Mouse (Mus musculus) B cell, adult (primary cell): ENCODE measurements around the gene Frat1. TPM values are rescaled to one million over a fixed set of nuclear protein-coding genes. Genes with fewer than 3 reads are reported as not detected.

Source experiments
- total RNA-seq: library from RNA; stranded (reverse); gene quantifications from 4 replicates; pipeline ENCODE4 v1.2.4, GENCODE M21; 2023; ENCODE audit not compliant: inconsistent age

The Frat1 gene
- 33.1 to 39.4 TPM (median 36.8 TPM) in 4 replicates for total RNA-seq

DNA sequence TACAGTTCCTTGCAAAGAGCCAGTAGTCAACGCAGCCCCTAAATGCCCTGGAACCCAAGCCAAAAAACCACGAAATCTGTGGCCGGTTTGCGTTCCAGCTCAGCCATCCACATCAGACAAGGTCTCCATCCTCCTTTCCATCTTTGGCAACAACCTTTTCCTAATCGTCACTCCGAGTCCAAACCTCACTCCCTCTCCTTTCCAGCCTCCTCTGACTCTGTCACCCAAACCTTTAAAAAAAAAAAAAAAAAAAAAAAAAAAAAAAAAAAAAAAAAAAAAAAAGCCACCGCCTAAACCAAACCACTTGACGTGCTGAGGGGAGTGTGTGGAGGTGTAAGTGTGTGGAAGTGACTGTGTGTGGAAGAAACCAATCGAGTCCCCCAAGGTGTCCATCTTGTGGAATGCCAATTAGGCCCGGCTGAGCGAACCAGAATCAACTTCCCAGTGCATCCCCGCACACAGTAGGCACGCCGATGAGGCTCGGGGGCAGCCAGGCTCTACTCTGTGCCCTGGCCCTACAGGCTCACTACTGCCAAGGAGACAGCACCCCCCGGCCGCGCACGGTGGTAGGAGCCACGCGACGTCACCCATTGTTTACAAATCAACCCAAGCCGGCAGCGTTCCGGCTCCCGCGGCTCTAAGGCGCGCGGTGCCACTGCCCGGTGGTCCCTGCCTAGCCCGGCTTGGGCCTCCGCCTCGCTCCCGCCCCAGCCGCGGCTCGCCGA is at the start of gene Frat1:
TSS of gene Frat1 (plus strand) at position 590 of the 725 bp plus-strand sequence.

DNA sequence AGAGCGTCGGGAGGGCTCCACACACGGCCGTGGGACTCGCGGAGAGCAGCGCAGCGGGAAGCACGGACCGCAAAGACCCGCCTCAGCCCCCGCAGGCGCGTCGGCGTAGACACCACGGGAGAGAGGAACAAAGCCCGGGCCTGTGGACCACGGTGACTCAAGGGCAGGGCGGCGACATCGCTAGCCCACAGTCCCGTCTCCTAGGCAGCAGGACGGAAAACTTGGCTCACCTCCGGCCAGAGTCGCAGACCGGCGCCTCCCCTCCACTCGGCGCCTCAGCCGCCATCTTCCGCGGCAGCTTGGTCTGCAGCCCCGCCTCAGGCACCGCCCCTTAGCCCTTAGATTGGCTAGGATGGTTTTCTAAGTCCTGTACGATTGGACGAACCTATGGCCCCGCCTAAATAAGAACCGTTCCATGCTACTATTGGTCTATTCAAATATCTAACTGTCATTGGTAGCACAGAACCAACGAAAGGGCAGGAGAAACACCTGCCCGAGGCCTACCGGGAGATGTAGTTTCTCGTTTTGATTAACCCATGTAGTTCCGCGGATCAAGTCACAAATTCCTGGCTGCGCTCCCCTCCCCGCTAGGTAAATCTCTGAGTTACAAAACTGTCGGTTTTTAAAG is 27.9 kb upstream of the Frat1 start, which contains the start of gene Arhgap19:
TSS of gene Arhgap19 (minus strand) at position 306 of the 628 bp plus-strand sequence.

DNA sequence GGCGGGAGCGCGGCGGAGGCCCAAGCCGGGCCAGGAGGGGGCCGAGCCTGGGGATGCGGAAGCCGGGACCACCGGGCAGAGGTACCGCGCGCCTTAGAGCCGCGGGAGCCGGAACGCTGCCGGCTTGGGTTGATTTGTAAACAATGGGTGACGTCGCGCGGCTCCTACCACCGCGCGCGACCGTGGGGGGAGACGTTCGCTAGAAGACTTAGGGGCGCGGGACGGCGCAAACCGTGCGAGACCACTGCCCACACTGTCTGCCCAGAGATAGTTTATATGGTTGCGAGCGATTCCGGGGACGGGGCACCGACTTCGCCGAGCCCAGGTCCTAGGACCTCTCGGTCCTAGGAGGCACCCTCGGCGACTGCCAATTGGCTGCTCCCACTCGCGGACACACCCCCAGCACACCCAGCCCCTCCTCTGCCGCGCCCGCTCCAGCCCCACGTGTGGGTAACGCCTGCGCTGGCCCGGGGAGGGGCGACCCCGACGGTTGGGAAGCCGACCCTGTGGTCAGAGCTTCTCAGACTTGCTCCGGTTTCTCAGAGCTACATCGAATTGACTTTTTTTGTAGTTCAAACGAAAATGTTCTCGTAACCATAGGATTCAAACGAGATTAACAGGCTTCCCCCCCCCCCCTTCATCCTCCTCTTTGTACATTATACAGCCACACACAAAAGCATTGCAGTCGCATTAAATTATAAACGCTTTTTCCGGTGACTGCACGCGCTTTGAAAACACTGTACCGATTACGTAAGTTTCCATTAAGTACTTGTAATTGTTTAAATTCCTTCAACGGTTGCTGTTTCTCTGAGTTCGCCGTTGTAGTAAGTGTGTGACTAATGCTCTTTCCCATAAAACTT is 18.5 kb downstream of the Frat1 start, which contains the start of gene Frat2:
TSS of gene Frat2 (minus strand) at position 141 of the 860 bp plus-strand sequence.

Other genes with a start within 250 kb of the Frat1 start
- gene Gm340, start 247.6 kb upstream of the Frat1 start, total RNA-seq = 31.6 to 39.0 TPM (median 36.5 TPM) in 4 replicates
- gene Slit1, start 86.3 kb upstream of the Frat1 start, total RNA-seq = 0.19 to 1.5 TPM (median 0.25 TPM) in 4 replicates
- 3.0 to 3.7 TPM (median 3.3 TPM) in 4 replicates for gene Arhgap19, start 27.9 kb upstream of the Frat1 start, total RNA-seq
- gene Frat2, start 18.2 kb downstream of the Frat1 start, total RNA-seq = 36.5 to 41.7 TPM (median 38.4 TPM) in 4 replicates
- 34.8 to 39.3 TPM (median 37.1 TPM) in 4 replicates for gene Rrp12, start 66.2 kb downstream of the Frat1 start, total RNA-seq
- gene Pgam1, start 82.0 kb downstream of the Frat1 start, total RNA-seq = 86.8 to 97.9 TPM (median 93.3 TPM) in 4 replicates
- 40.0 to 50.6 TPM (median 46.0 TPM) in 4 replicates for gene Exosc1, start 103.5 kb downstream of the Frat1 start, total RNA-seq
- 28.6 to 39.4 TPM (median 35.1 TPM) in 4 replicates for gene Zdhhc16, start 103.5 kb downstream of the Frat1 start, total RNA-seq
- 67.2 to 95.1 TPM (median 86.5 TPM) in 4 replicates for gene Mms19, start 151.2 kb downstream of the Frat1 start, total RNA-seq
- gene Ubtd1, start 151.8 kb downstream of the Frat1 start, total RNA-seq = 5.3 to 9.2 TPM (median 6.3 TPM) in 4 replicates
- not detected in 4 replicates for gene Ankrd2, start 206.0 kb downstream of the Frat1 start, total RNA-seq
- not detected in 4 replicates for gene Hoga1, start 215.6 kb downstream of the Frat1 start, total RNA-seq
- not detected in 4 replicates for gene 4933411K16Rik, start 222.3 kb downstream of the Frat1 start, total RNA-seq